Mouse (Mus musculus): Measurements from ENCODE around the gene Mctp1. TPM values are rescaled to one million over a fixed set of nuclear protein-coding genes. Genes with fewer than 3 reads are reported as not detected.

Gene Mctp1
- polyA plus RNA-seq, 1 experiment from 2014 or later, result 0.57 TPM

- no peak overlapping the region for H3K4me3 ChIP-seq
- H3K4me2 ChIP-seq, result no peak overlapping the region
- no peaks in the 10 kb centered on the region for H3K27me3 ChIP-seq
- no peaks in the 10 kb centered on the region for H3K36me3 ChIP-seq
- no peak overlapping the region for H3K9ac ChIP-seq
- no peaks in the 10 kb centered on the region for H3K4me1 ChIP-seq (replicated peaks)
- H3K9me3 ChIP-seq (replicated peaks), result no peaks in the 10 kb centered on the region
- WGBS, result 63% methylated on average over 5 of the region's 5 CpGs
- ATAC-seq (replicated peaks; ENCODE audit: insufficient number of reproducible peaks, insufficient read depth, low FRiP score, low read depth), result no peak
- H3K27ac ChIP-seq, result no peak overlapping the region
Measured at GRCm38 (mm10) chr13:76840712-76841111, 456.4 kb downstream of the Mctp1 start.

- no peak overlapping the region for H3K4me2 ChIP-seq
- H3K9me3 ChIP-seq (replicated peaks), result no peaks in the 10 kb centered on the region
- H3K4me3 ChIP-seq, result no peak overlapping the region
- H3K4me1 ChIP-seq (replicated peaks), result 0 out of 2 replicates have a peak, but pooled peaks cover 4% of the 10 kb centered on the region
- no peaks in the 10 kb centered on the region for H3K36me3 ChIP-seq
- ATAC-seq (replicated peaks; ENCODE audit: insufficient number of reproducible peaks, insufficient read depth, low FRiP score, low read depth), result no peak
- H3K27me3 ChIP-seq, result no peaks in the 10 kb centered on the region
- WGBS, result 52% methylated on average over 8 of the region's 8 CpGs
- H3K9ac ChIP-seq, result no peak overlapping the region
- no peak overlapping the region for H3K27ac ChIP-seq
Measured at GRCm38 (mm10) chr13:76844629-76845255, 460.4 kb downstream of the Mctp1 start.

GRCm38 (mm10) chr13:76850412-76851054 is 466.2 kb downstream of the Mctp1 start:
- WGBS, result 35% methylated on average over 7 of the region's 7 CpGs
- no peaks in the 10 kb centered on the region for H3K9me3 ChIP-seq (replicated peaks)
- H3K27ac ChIP-seq, result no peak overlapping the region
- H3K27me3 ChIP-seq, result no peaks in the 10 kb centered on the region
- no peak overlapping the region for H3K4me3 ChIP-seq
- 0 out of 2 replicates have a peak, but pooled peaks cover 4% of the 10 kb centered on the region for H3K4me1 ChIP-seq (replicated peaks)
- ATAC-seq (replicated peaks; ENCODE audit: insufficient number of reproducible peaks, insufficient read depth, low FRiP score, low read depth), result no peak
- no peak overlapping the region for H3K4me2 ChIP-seq
- H3K36me3 ChIP-seq, result no peaks in the 10 kb centered on the region
- H3K9ac ChIP-seq, result no peak overlapping the region

GRCm38 (mm10) chr13:76854306-76854705 is 470.0 kb downstream of the Mctp1 start:
- no peaks in the 10 kb centered on the region for H3K9me3 ChIP-seq (replicated peaks)
- H3K27me3 ChIP-seq, result no peaks in the 10 kb centered on the region
- no peak overlapping the region for H3K27ac ChIP-seq
- no peak overlapping the region for H3K4me2 ChIP-seq
- H3K4me3 ChIP-seq, result no peak overlapping the region
- no peak for ATAC-seq (replicated peaks; ENCODE audit: insufficient number of reproducible peaks, insufficient read depth, low FRiP score, low read depth)
- no peaks in the 10 kb centered on the region for H3K36me3 ChIP-seq
- 49% methylated on average over 1 of the region's 1 CpGs for WGBS
- 0 out of 2 replicates have a peak, but pooled peaks cover 2% of the 10 kb centered on the region for H3K4me1 ChIP-seq (replicated peaks)
- H3K9ac ChIP-seq, result no peak overlapping the region

GRCm38 (mm10) chr13:76855021-76855420 is 470.7 kb downstream of the Mctp1 start:
- no peak overlapping the region for H3K27ac ChIP-seq
- H3K27me3 ChIP-seq, result no peaks in the 10 kb centered on the region
- no peak overlapping the region for H3K4me3 ChIP-seq
- ATAC-seq (replicated peaks; ENCODE audit: insufficient number of reproducible peaks, insufficient read depth, low FRiP score, low read depth), result no peak
- no peaks in the 10 kb centered on the region for H3K36me3 ChIP-seq
- 0 out of 2 replicates have a peak, but pooled peaks cover 2% of the 10 kb centered on the region for H3K4me1 ChIP-seq (replicated peaks)
- no peak overlapping the region for H3K9ac ChIP-seq
- WGBS, result 78% methylated on average over 3 of the region's 3 CpGs
- no peak overlapping the region for H3K4me2 ChIP-seq
- no peaks in the 10 kb centered on the region for H3K9me3 ChIP-seq (replicated peaks)

GRCm38 (mm10) chr13:76857024-76857423 is 472.7 kb downstream of the Mctp1 start:
- H3K27ac ChIP-seq, result no peak overlapping the region
- 0 out of 2 replicates have a peak, but pooled peaks cover 2% of the 10 kb centered on the region for H3K4me1 ChIP-seq (replicated peaks)
- no peaks in the 10 kb centered on the region for H3K27me3 ChIP-seq
- H3K9me3 ChIP-seq (replicated peaks), result no peaks in the 10 kb centered on the region
- H3K4me2 ChIP-seq, result no peak overlapping the region
- 49% methylated on average over 5 of the region's 5 CpGs for WGBS
- ATAC-seq (replicated peaks; ENCODE audit: insufficient number of reproducible peaks, insufficient read depth, low FRiP score, low read depth), result no peak
- no peaks in the 10 kb centered on the region for H3K36me3 ChIP-seq
- H3K9ac ChIP-seq, result no peak overlapping the region
- no peak overlapping the region for H3K4me3 ChIP-seq

GRCm38 (mm10) chr13:76858078-76858482 is 473.7 kb downstream of the Mctp1 start:
- Histone ChIP-seq H3K27me3 (no peaks in the 10 kb centered on the region), H3K4me1 (replicated peaks) (0 out of 2 replicates have a peak, but pooled peaks cover 2% of the 10 kb centered on the region), H3K9me3 (replicated peaks) (no peaks in the 10 kb centered on the region), H3K36me3 (no peaks in the 10 kb centered on the region), H3K4me3 (no peak overlapping the region), H3K9ac (no peak overlapping the region), H3K27ac (no peak overlapping the region), H3K4me2 (no peak overlapping the region)
- WGBS, result 19% methylated on average over 2 of the region's 2 CpGs
- no peak for ATAC-seq (replicated peaks; ENCODE audit: insufficient number of reproducible peaks, insufficient read depth, low FRiP score, low read depth)

- 76% methylated on average over 3 of the region's 3 CpGs for WGBS
- Histone ChIP-seq H3K36me3 (no peaks in the 10 kb centered on the region), H3K27me3 (no peaks in the 10 kb centered on the region), H3K4me1 (replicated peaks) (no peaks in the 10 kb centered on the region), H3K9me3 (replicated peaks) (no peaks in the 10 kb centered on the region), H3K27ac (no peak overlapping the region), H3K9ac (no peak overlapping the region), H3K4me2 (no peak overlapping the region), H3K4me3 (no peak overlapping the region)
- ATAC-seq (replicated peaks; ENCODE audit: insufficient number of reproducible peaks, insufficient read depth, low FRiP score, low read depth), result no peak
Measured at GRCm38 (mm10) chr13:76870291-76870690, 486.0 kb downstream of the Mctp1 start.

GRCm38 (mm10) chr13:76877887-76878763 is 493.8 kb downstream of the Mctp1 start:
- Histone ChIP-seq H3K27me3 (no peaks in the 10 kb centered on the region), H3K4me3 (no peak overlapping the region), H3K4me1 (replicated peaks) (no peaks in the 10 kb centered on the region), H3K27ac (no peak overlapping the region), H3K4me2 (no peak overlapping the region), H3K36me3 (no peaks in the 10 kb centered on the region), H3K9ac (no peak overlapping the region), H3K9me3 (replicated peaks) (no peaks in the 10 kb centered on the region)
- ATAC-seq (replicated peaks; ENCODE audit: insufficient number of reproducible peaks, insufficient read depth, low FRiP score, low read depth), result no peak
- WGBS, result 63% methylated on average over 8 of the region's 8 CpGs

- WGBS, result 45% methylated on average over 3 of the region's 3 CpGs
- Histone ChIP-seq H3K9ac (no peak overlapping the region), H3K27ac (no peak overlapping the region), H3K36me3 (no peaks in the 10 kb centered on the region), H3K4me2 (no peak overlapping the region), H3K4me1 (replicated peaks) (no peaks in the 10 kb centered on the region), H3K4me3 (no peak overlapping the region), H3K27me3 (no peaks in the 10 kb centered on the region), H3K9me3 (replicated peaks) (no peaks in the 10 kb centered on the region)
- no peak for ATAC-seq (replicated peaks; ENCODE audit: insufficient number of reproducible peaks, insufficient read depth, low FRiP score, low read depth)
Measured at GRCm38 (mm10) chr13:76879008-76879407, 494.7 kb downstream of the Mctp1 start.

- no peak for ATAC-seq (replicated peaks; ENCODE audit: insufficient number of reproducible peaks, insufficient read depth, low FRiP score, low read depth)
- H3K27ac ChIP-seq, result no peak overlapping the region
- no peaks in the 10 kb centered on the region for H3K4me1 ChIP-seq (replicated peaks)
- no peak overlapping the region for H3K4me3 ChIP-seq
- no peak overlapping the region for H3K4me2 ChIP-seq
- H3K9ac ChIP-seq, result no peak overlapping the region
- 66% methylated on average over 8 of the region's 8 CpGs for WGBS
- H3K27me3 ChIP-seq, result no peaks in the 10 kb centered on the region
- no peaks in the 10 kb centered on the region for H3K36me3 ChIP-seq
- H3K9me3 ChIP-seq (replicated peaks), result no peaks in the 10 kb centered on the region
Measured at GRCm38 (mm10) chr13:76884517-76885092, 500.3 kb downstream of the Mctp1 start.
